Mouse (Mus musculus): ENCODE results near the gene Gm49486. TPM values are rescaled to one million over a fixed set of nuclear protein-coding genes. Genes with fewer than 3 reads are reported as not detected.
"Not testable (repeated sequence)": the region's sequence is repeated elsewhere in the genome, so short reads cannot be mapped to it uniquely, and the experiment has no call there.

Gm49486 gene
- polyA plus RNA-seq, 1 experiment from 2014 or later: 0.43 TPM

DNA sequence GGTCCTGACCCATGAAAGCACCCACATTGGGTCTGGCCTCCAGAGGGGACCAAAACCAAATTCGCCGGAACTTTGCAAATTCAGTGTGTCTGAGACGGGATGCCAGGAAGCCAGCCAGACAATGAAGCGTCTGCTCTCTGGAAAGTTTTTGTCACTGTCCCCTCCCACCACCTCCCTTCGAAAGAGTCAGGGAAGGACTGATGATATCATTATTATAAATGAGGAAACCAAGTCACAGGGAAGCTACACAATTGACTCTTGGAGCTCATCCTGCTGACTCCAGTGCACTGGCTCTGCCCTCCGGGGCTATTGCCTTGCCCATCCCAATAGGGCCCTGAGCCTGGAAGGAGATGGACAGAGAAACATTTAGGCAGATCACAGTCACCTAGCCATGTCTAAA lies 15.6 kb upstream of the Gm49486 start:
- no peak overlapping the region for H3K4me2 ChIP-seq (ENCODE audit: low read depth, severe bottlenecking)
- DNase-seq (ENCODE audit: low spot score): no peak
- WGBS: 87% methylated on average over 6 of the region's 6 CpGs
- no peak overlapping the region for H3K4me3 ChIP-seq (ENCODE audit: low read depth, low read length)
- ATAC-seq (ENCODE audit: insufficient number of reproducible peaks, low FRiP score, low TSS enrichment, low read depth): no peak
- H3K9ac ChIP-seq (ENCODE audit: low read length): no peak overlapping the region
- no peaks in the 10 kb centered on the region for H3K4me1 ChIP-seq (ENCODE audit: control insufficient read depth, insufficient read depth, low read length)
- no peak overlapping the region for H3K27ac ChIP-seq (replicated peaks; ENCODE audit: low read depth, low read length)
- no peaks in the 10 kb centered on the region for H3K36me3 ChIP-seq (ENCODE audit: control insufficient read depth, insufficient read depth, low read length)
- H3K9me3 ChIP-seq (ENCODE audit: control insufficient read depth, low read length): no peaks in the 10 kb centered on the region
- no peaks in the 10 kb centered on the region for H3K27me3 ChIP-seq (ENCODE audit: control insufficient read depth, insufficient read depth, low read length)

DNA sequence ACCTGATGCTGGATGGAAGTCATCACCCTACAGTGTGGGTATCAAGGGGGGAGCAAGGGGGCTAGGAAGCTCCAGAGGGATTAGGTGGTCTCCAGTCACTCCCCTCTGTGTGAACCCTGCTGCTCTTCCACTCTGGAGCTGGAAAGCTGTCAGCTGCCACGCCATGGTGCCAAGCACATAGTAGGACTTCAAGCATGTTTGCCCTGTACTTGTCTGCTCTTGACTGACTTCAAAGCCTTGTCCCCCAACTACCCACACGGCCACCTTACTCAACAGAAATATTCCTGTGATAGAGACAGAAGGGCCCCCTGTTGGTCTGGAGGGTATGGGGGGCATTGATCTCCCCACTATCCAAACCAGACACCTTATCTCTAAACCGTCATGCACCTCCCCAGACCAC lies 13.0 kb upstream of the Gm49486 start:
- no peak for DNase-seq (ENCODE audit: low spot score)
- no peak for ATAC-seq (ENCODE audit: insufficient number of reproducible peaks, low FRiP score, low TSS enrichment, low read depth)

GRCm38 (mm10) chr15:79219572-79219971 lies 9.6 kb upstream of the Gm49486 start:
- Histone ChIP-seq H3K9me3 (ENCODE audit: control insufficient read depth, low read length) (no peaks in the 10 kb centered on the region), H3K9ac (ENCODE audit: low read length) (no peak overlapping the region), H3K27ac (replicated peaks; ENCODE audit: low read depth, low read length) (no peak overlapping the region), H3K4me3 (ENCODE audit: low read depth, low read length) (no peak overlapping the region), H3K4me1 (ENCODE audit: control insufficient read depth, insufficient read depth, low read length) (0 out of 2 replicates have a peak, but pooled peaks cover 4% of the 10 kb centered on the region), H3K36me3 (ENCODE audit: control insufficient read depth, insufficient read depth, low read length) (no peaks in the 10 kb centered on the region), H3K4me2 (ENCODE audit: low read depth, severe bottlenecking) (no peak overlapping the region), H3K27me3 (ENCODE audit: control insufficient read depth, insufficient read depth, low read length) (no peaks in the 10 kb centered on the region)
- WGBS: 5% methylated on average over 1 of the region's 1 CpGs
- no peak for ATAC-seq (ENCODE audit: insufficient number of reproducible peaks, low FRiP score, low TSS enrichment, low read depth)
- DNase-seq (ENCODE audit: low spot score): no peak

More for the DNA sequence above, 13.0 kb upstream of the Gm49486 start:
- Histone ChIP-seq H3K4me3 (ENCODE audit: low read depth, low read length) (no peak overlapping the region), H3K27ac (replicated peaks; ENCODE audit: low read depth, low read length) (no peak overlapping the region), H3K27me3 (ENCODE audit: control insufficient read depth, insufficient read depth, low read length) (no peaks in the 10 kb centered on the region), H3K9me3 (ENCODE audit: control insufficient read depth, low read length) (no peaks in the 10 kb centered on the region), H3K4me1 (ENCODE audit: control insufficient read depth, insufficient read depth, low read length) (no peaks in the 10 kb centered on the region), H3K9ac (ENCODE audit: low read length) (no peak overlapping the region), H3K36me3 (ENCODE audit: control insufficient read depth, insufficient read depth, low read length) (no peaks in the 10 kb centered on the region), H3K4me2 (ENCODE audit: low read depth, severe bottlenecking) (no peak overlapping the region)
- WGBS: 55% methylated on average over 3 of the region's 3 CpGs

GRCm38 (mm10) chr15:79223641-79224040 lies 5.5 kb upstream of the Gm49486 start:
- H3K9me3 ChIP-seq (ENCODE audit: control insufficient read depth, low read length): no peaks in the 10 kb centered on the region
- H3K36me3 ChIP-seq (ENCODE audit: control insufficient read depth, insufficient read depth, low read length): no peaks in the 10 kb centered on the region
- no peak overlapping the region for H3K27ac ChIP-seq (replicated peaks; ENCODE audit: low read depth, low read length)
- H3K4me3 ChIP-seq (ENCODE audit: low read depth, low read length): no peak overlapping the region
- ATAC-seq (ENCODE audit: insufficient number of reproducible peaks, low FRiP score, low TSS enrichment, low read depth): no peak
- 8% methylated on average over 5 of the region's 5 CpGs for WGBS
- H3K9ac ChIP-seq (ENCODE audit: low read length): no peak overlapping the region
- H3K4me2 ChIP-seq (ENCODE audit: low read depth, severe bottlenecking): no peak overlapping the region
- no peak for DNase-seq (ENCODE audit: low spot score)
- peaks cover 7% of the 10 kb centered on the region for H3K4me1 ChIP-seq (ENCODE audit: control insufficient read depth, insufficient read depth, low read length)
- H3K27me3 ChIP-seq (ENCODE audit: control insufficient read depth, insufficient read depth, low read length): no peaks in the 10 kb centered on the region

DNA sequence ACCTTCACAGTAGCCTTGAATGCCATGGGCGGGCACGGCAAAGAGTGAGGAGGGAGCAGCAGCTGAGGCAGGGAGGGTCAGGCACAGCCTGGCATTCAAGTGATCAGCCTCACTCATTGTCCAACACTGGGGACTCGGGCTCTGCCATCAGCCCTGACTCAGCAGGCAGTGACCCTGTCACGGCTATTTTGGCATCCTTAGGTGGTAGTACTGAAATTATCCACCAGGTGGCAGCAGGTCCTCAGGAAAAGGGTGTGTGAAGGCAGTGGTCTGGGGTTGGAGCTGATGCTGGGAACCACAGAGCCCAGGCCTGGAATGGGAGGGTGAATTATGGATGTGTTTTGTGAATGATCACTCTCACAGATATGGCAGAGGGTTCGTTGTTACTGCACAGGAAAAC lies 4.5 kb upstream of the Gm49486 start:
- peaks cover 11% of the 10 kb centered on the region for H3K4me1 ChIP-seq (ENCODE audit: control insufficient read depth, insufficient read depth, low read length)
- H3K4me3 ChIP-seq (ENCODE audit: low read depth, low read length): no peak overlapping the region
- DNase-seq (ENCODE audit: low spot score) (peak; percentile 94), ATAC-seq (ENCODE audit: insufficient number of reproducible peaks, low FRiP score, low TSS enrichment, low read depth) (peak; percentile 51)
- H3K9ac ChIP-seq (ENCODE audit: low read length): no peak overlapping the region
- no peak overlapping the region for H3K27ac ChIP-seq (replicated peaks; ENCODE audit: low read depth, low read length)
- 12% methylated on average over 5 of the region's 5 CpGs for WGBS
- no peaks in the 10 kb centered on the region for H3K36me3 ChIP-seq (ENCODE audit: control insufficient read depth, insufficient read depth, low read length)
- no peaks in the 10 kb centered on the region for H3K9me3 ChIP-seq (ENCODE audit: control insufficient read depth, low read length)
- no peaks in the 10 kb centered on the region for H3K27me3 ChIP-seq (ENCODE audit: control insufficient read depth, insufficient read depth, low read length)
- H3K4me2 ChIP-seq (ENCODE audit: low read depth, severe bottlenecking): no peak overlapping the region

DNA sequence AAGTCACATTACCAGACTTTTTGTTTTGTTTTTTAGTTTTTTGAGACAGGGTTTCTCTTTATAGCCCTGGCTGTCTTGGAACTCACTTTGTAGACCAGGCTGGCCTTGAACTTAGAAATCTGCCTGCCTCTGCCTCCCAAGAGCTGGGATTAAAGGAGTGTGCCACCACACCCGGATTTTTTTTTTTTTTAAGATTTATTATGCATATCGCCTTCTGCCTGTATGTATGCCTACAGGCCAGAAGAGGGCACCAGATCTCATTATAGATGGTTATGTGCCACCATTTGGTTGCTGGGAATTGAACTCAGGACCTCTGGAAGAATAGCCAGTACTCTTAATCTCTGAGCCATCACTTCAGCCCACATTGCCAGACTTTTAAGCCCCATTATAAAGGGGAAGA lies 3.4 kb upstream of the Gm49486 start:
- WGBS: 69% methylated on average over 2 of the region's 2 CpGs
- not testable (repeated sequence) for H3K36me3 ChIP-seq (ENCODE audit: control insufficient read depth, insufficient read depth, low read length); H3K4me2 ChIP-seq (ENCODE audit: low read depth, severe bottlenecking); H3K9ac ChIP-seq (ENCODE audit: low read length); ATAC-seq (ENCODE audit: insufficient number of reproducible peaks, low FRiP score, low TSS enrichment, low read depth); DNase-seq (ENCODE audit: low spot score); H3K9me3 ChIP-seq (ENCODE audit: control insufficient read depth, low read length); H3K27me3 ChIP-seq (ENCODE audit: control insufficient read depth, insufficient read depth, low read length); H3K4me3 ChIP-seq (ENCODE audit: low read depth, low read length); H3K27ac ChIP-seq (replicated peaks; ENCODE audit: low read depth, low read length)
- peaks cover 15% of the 10 kb centered on the region for H3K4me1 ChIP-seq (ENCODE audit: control insufficient read depth, insufficient read depth, low read length)

DNA sequence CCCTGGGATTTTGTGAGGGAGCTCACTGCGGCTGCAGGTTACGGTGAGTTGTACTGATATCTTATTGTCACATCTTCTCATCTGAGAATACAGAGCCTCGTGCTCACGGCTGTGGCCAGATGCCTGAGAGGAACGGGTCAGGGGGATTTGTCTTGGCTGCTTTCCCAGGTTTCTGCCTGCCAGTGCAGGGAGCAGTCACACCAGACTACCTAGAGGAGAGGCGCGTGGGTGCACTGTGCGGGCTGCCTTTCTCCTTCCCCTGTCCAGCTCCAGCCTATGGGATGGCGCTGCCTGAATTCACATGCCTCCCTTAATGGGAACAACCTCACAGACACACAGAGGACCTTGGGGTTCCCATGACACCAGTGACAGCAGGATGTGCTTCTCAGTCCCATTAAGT lies 6.1 kb downstream of the Gm49486 start:
- H3K27ac ChIP-seq (replicated peaks; ENCODE audit: low read depth, low read length): no peak overlapping the region
- no peak overlapping the region for H3K9ac ChIP-seq (ENCODE audit: low read length)
- peaks cover 6% of the 10 kb centered on the region for H3K36me3 ChIP-seq (ENCODE audit: control insufficient read depth, insufficient read depth, low read length)
- H3K4me1 ChIP-seq (ENCODE audit: control insufficient read depth, insufficient read depth, low read length): no peaks in the 10 kb centered on the region
- H3K4me3 ChIP-seq (ENCODE audit: low read depth, low read length): no peak overlapping the region
- no peak for ATAC-seq (ENCODE audit: insufficient number of reproducible peaks, low FRiP score, low TSS enrichment, low read depth)
- no peaks in the 10 kb centered on the region for H3K27me3 ChIP-seq (ENCODE audit: control insufficient read depth, insufficient read depth, low read length)
- H3K4me2 ChIP-seq (ENCODE audit: low read depth, severe bottlenecking): no peak overlapping the region
- no peaks in the 10 kb centered on the region for H3K9me3 ChIP-seq (ENCODE audit: control insufficient read depth, low read length)
- 95% methylated on average over 9 of the region's 9 CpGs for WGBS
- DNase-seq (ENCODE audit: low spot score): no peak

GRCm38 (mm10) chr15:79238036-79238435 lies 8.8 kb downstream of the Gm49486 start:
- no peaks in the 10 kb centered on the region for H3K27me3 ChIP-seq (ENCODE audit: control insufficient read depth, insufficient read depth, low read length)
- no peak for ATAC-seq (ENCODE audit: insufficient number of reproducible peaks, low FRiP score, low TSS enrichment, low read depth)
- 93% methylated on average over 6 of the region's 6 CpGs for WGBS

GRCm38 (mm10) chr15:79242574-79243233 lies 13.5 kb downstream of the Gm49486 start:
- WGBS: 80% methylated on average over 13 of the region's 13 CpGs

More at GRCm38 (mm10) chr15:79238036-79238435, 8.8 kb downstream of the Gm49486 start:
- H3K36me3 ChIP-seq (ENCODE audit: control insufficient read depth, insufficient read depth, low read length): peaks cover 14% of the 10 kb centered on the region
- H3K4me2 ChIP-seq (ENCODE audit: low read depth, severe bottlenecking): no peak overlapping the region
- H3K27ac ChIP-seq (replicated peaks; ENCODE audit: low read depth, low read length): no peak overlapping the region
- no peak overlapping the region for H3K4me3 ChIP-seq (ENCODE audit: low read depth, low read length)
- no peak for DNase-seq (ENCODE audit: low spot score)
- H3K9me3 ChIP-seq (ENCODE audit: control insufficient read depth, low read length): no peaks in the 10 kb centered on the region
- no peaks in the 10 kb centered on the region for H3K4me1 ChIP-seq (ENCODE audit: control insufficient read depth, insufficient read depth, low read length)
- H3K9ac ChIP-seq (ENCODE audit: low read length): no peak overlapping the region

More at GRCm38 (mm10) chr15:79242574-79243233, 13.5 kb downstream of the Gm49486 start:
- no peak for DNase-seq (ENCODE audit: low spot score)
- no peaks in the 10 kb centered on the region for H3K9me3 ChIP-seq (ENCODE audit: control insufficient read depth, low read length)
- no peak overlapping the region for H3K9ac ChIP-seq (ENCODE audit: low read length)
- H3K27ac ChIP-seq (replicated peaks; ENCODE audit: low read depth, low read length): no peak overlapping the region
- H3K4me1 ChIP-seq (ENCODE audit: control insufficient read depth, insufficient read depth, low read length): 0 out of 2 replicates have a peak, but pooled peaks cover 2% of the 10 kb centered on the region
- no peak overlapping the region for H3K4me3 ChIP-seq (ENCODE audit: low read depth, low read length)
- H3K27me3 ChIP-seq (ENCODE audit: control insufficient read depth, insufficient read depth, low read length): no peaks in the 10 kb centered on the region
- H3K36me3 ChIP-seq (ENCODE audit: control insufficient read depth, insufficient read depth, low read length): peaks cover 16% of the 10 kb centered on the region; the same call in 1 of the 2 replicates
- peak; percentile 11; the same call in 1 of the 2 replicates for ATAC-seq (ENCODE audit: insufficient number of reproducible peaks, low FRiP score, low TSS enrichment, low read depth)
- H3K4me2 ChIP-seq (ENCODE audit: low read depth, severe bottlenecking): no peak overlapping the region

Measured in limb, embryonic 11.5 days (tissue).